Mouse (Mus musculus): ENCODE results near the gene Gpc5.

- TF ChIP-seq TAL1 (IDR thresholded peaks at IDR 0.05; ENCODE audit: low read length) = no peak
- TF ChIP-seq GATA1 (IDR thresholded peaks at IDR 0.05; ENCODE audit: low read length) = no peak
Measured at GRCm38 (mm10) chr14:115118626-115119025, 26.6 kb downstream of the Gpc5 start.
